Mouse (Mus musculus): ENCODE data around the gene Utrn.

GRCm38 (mm10) chr10:12915826-12916225 is 46.7 kb upstream of the Utrn start:
- TF ChIP-seq CTCF (IDR thresholded peaks at IDR 0.05; ENCODE audit: borderline replicate concordance, insufficient read depth, low read length) (no peak), POLR2A (IDR thresholded peaks at IDR 0.05; ENCODE audit: low read depth, low read length) (no peak)
